Mouse (Mus musculus) testis, adult 2 months (tissue): ENCODE results near the gene Ifnar1.

Experiments
- CTCF ChIP-seq: fragments of 200-500 bp; IDR thresholded peaks from 2 replicates; pipeline ENCODE4 v1.5.1; 2012; ENCODE audit warnings: low read depth, mild to moderate bottlenecking, inconsistent platforms, low read length, moderate library complexity; ENCODE audit not compliant: control insufficient read depth, insufficient read depth, insufficient replicate concordance
- POLR2A ChIP-seq: fragments of 200-500 bp; IDR thresholded peaks from 2 replicates; pipeline ENCODE4 v1.6.1; 2012; ENCODE audit warnings: low read depth, mild to moderate bottlenecking, inconsistent platforms, low read length, moderate library complexity; ENCODE audit not compliant: control insufficient read depth

DNA sequence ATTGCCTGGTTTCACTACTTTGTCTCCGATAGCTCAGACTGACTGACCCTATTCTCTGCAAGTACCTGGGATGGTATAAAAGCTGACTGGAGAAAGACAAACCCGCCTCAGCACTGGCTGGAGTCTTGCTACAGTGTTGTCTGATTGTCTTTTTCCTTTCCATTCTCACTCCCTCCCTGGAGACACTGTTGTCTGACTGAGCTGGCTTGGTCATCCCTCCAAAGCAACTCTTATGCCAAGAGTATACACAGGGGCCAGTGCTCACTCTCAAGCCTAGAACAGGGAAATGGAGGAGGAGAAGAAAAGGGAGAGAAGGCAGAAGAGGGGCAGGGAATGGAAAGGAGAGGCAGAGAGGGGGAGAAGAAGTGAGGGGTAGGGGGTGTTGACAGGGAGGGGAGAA is 47.4 kb downstream of the Ifnar1 start:
- TF ChIP-seq POLR2A (no peak), CTCF (no peak)
